Mouse (Mus musculus) liver, embryonic 14.5 days (tissue): ENCODE measurements around the gene Erf.

Experiments
- CTCF ChIP-seq: IDR thresholded peaks from 2 replicates; pipeline ENCODE4 v1.5.1; 2016; ENCODE audit warnings: antibody characterized with exemption, low read depth, control low read depth
- EP300 ChIP-seq: IDR thresholded peaks from 2 replicates; pipeline ENCODE4 v1.6.1; 2016; ENCODE audit warnings: antibody characterized with exemption, low read depth

GRCm38 (mm10) chr7:25238829-25239623 is 11.5 kb downstream of the Erf start:
- TF ChIP-seq CTCF (peak; percentile 89), EP300 (no peak; the same call in none of the 2 replicates)
